Mouse (Mus musculus): ENCODE measurements around the gene Irf9. TPM values are rescaled to one million over a fixed set of nuclear protein-coding genes. Genes with fewer than 3 reads are reported as not detected.

Irf9 gene
- polyA plus RNA-seq (2015; fragmentation: Illumina TruSeq; extraction: RNeasy Lipid Tissue Mini Kit (QIAGEN cat#74804); ENCODE audit: low read depth, low replicate concordance), result 14.3 TPM

GRCm38 (mm10) chr14:55603271-55603632, at the start of gene Irf9:
Gene Irf9, plus strand, starts transcription at chr14:55603571.

GRCm38 (mm10) chr14:55559799-55560201, 43.6 kb upstream of the Irf9 start, which contains the start of gene Dcaf11:
Gene Dcaf11, plus strand, starts transcription at chr14:55560006.

GRCm38 (mm10) chr14:55560202-55561073, 42.9 kb upstream of the Irf9 start, which contains the start of gene A730061H03Rik:
Gene A730061H03Rik, minus strand, starts transcription at chr14:55560406.

GRCm38 (mm10) chr14:55575302-55575701, 28.1 kb upstream of the Irf9 start, which contains the start of gene Fitm1:
Gene Fitm1, plus strand, starts transcription at chr14:55575617.

GRCm38 (mm10) chr14:55577871-55578667, 25.3 kb upstream of the Irf9 start, which contains the start of gene Psme1:
Gene Psme1, plus strand, starts transcription at chr14:55578123.

GRCm38 (mm10) chr14:55584702-55585565, 18.4 kb upstream of the Irf9 start, which contains the start of gene Emc9:
Gene Emc9, minus strand, starts transcription at chr14:55585302.

GRCm38 (mm10) chr14:55590748-55591330, 12.5 kb upstream of the Irf9 start, which contains the start of gene Psme2:
Gene Psme2, minus strand, starts transcription at chr14:55591113.

GRCm38 (mm10) chr14:55591331-55591891, 12.0 kb upstream of the Irf9 start, which contains the start of gene Rnf31:
Gene Rnf31, plus strand, starts transcription at chr14:55591708.

GRCm38 (mm10) chr14:55617822-55618221, 14.5 kb downstream of the Irf9 start, which contains the start of gene Rec8:
Gene Rec8, plus strand, starts transcription at chr14:55618037.

GRCm38 (mm10) chr14:55635523-55636007, 32.2 kb downstream of the Irf9 start, which contains the start of gene Ipo4:
Gene Ipo4, minus strand, starts transcription at chr14:55635957.

GRCm38 (mm10) chr14:55637795-55638194, 34.4 kb downstream of the Irf9 start, which contains the start of gene Gm49378:
Gene Gm49378, minus strand, starts transcription at chr14:55637895.

GRCm38 (mm10) chr14:55643060-55643907, 39.9 kb downstream of the Irf9 start, which contains the start of gene Tm9sf1:
Gene Tm9sf1, minus strand, starts transcription at chr14:55643806.

GRCm38 (mm10) chr14:55649884-55650283, 46.5 kb downstream of the Irf9 start, which contains the start of gene Tssk4:
Gene Tssk4, plus strand, starts transcription at chr14:55650184.

Other genes starting within 250 kb of the Irf9 start
- 22.7 TPM for gene Dhrs4, start 124.8 kb upstream of the Irf9 start, polyA plus RNA-seq (2015; fragmentation: Illumina TruSeq; extraction: RNeasy Lipid Tissue Mini Kit (QIAGEN cat#74804); ENCODE audit: low read depth, low replicate concordance)
- 27.2 TPM for gene Carmil3, start 112.9 kb upstream of the Irf9 start, polyA plus RNA-seq (2015; fragmentation: Illumina TruSeq; extraction: RNeasy Lipid Tissue Mini Kit (QIAGEN cat#74804); ENCODE audit: low read depth, low replicate concordance)
- 132 TPM for gene Cpne6, start 93.1 kb upstream of the Irf9 start, polyA plus RNA-seq (2015; fragmentation: Illumina TruSeq; extraction: RNeasy Lipid Tissue Mini Kit (QIAGEN cat#74804); ENCODE audit: low read depth, low replicate concordance)
- 0.31 TPM for gene Nrl, start 78.6 kb upstream of the Irf9 start, polyA plus RNA-seq (2015; fragmentation: Illumina TruSeq; extraction: RNeasy Lipid Tissue Mini Kit (QIAGEN cat#74804); ENCODE audit: low read depth, low replicate concordance)
- gene Pck2, start 63.3 kb upstream of the Irf9 start, polyA plus RNA-seq (2015; fragmentation: Illumina TruSeq; extraction: RNeasy Lipid Tissue Mini Kit (QIAGEN cat#74804); ENCODE audit: low read depth, low replicate concordance), result 19.9 TPM
- gene Dcaf11, start 43.6 kb upstream of the Irf9 start, polyA plus RNA-seq (2015; fragmentation: Illumina TruSeq; extraction: RNeasy Lipid Tissue Mini Kit (QIAGEN cat#74804); ENCODE audit: low read depth, low replicate concordance), result 92.2 TPM
- not detected for gene A730061H03Rik, start 43.2 kb upstream of the Irf9 start, polyA plus RNA-seq (2015; fragmentation: Illumina TruSeq; extraction: RNeasy Lipid Tissue Mini Kit (QIAGEN cat#74804); ENCODE audit: low read depth, low replicate concordance)
- gene Fitm1, start 28.0 kb upstream of the Irf9 start, polyA plus RNA-seq (2015; fragmentation: Illumina TruSeq; extraction: RNeasy Lipid Tissue Mini Kit (QIAGEN cat#74804); ENCODE audit: low read depth, low replicate concordance), result not detected
- 73.4 TPM for gene Psme1, start 25.4 kb upstream of the Irf9 start, polyA plus RNA-seq (2015; fragmentation: Illumina TruSeq; extraction: RNeasy Lipid Tissue Mini Kit (QIAGEN cat#74804); ENCODE audit: low read depth, low replicate concordance)
- 54.3 TPM for gene Emc9, start 18.3 kb upstream of the Irf9 start, polyA plus RNA-seq (2015; fragmentation: Illumina TruSeq; extraction: RNeasy Lipid Tissue Mini Kit (QIAGEN cat#74804); ENCODE audit: low read depth, low replicate concordance)
- 78.9 TPM for gene Psme2, start 12.5 kb upstream of the Irf9 start, polyA plus RNA-seq (2015; fragmentation: Illumina TruSeq; extraction: RNeasy Lipid Tissue Mini Kit (QIAGEN cat#74804); ENCODE audit: low read depth, low replicate concordance)
- gene Rnf31, start 11.9 kb upstream of the Irf9 start, polyA plus RNA-seq (2015; fragmentation: Illumina TruSeq; extraction: RNeasy Lipid Tissue Mini Kit (QIAGEN cat#74804); ENCODE audit: low read depth, low replicate concordance), result 18.8 TPM
- gene Rec8, start 14.5 kb downstream of the Irf9 start, polyA plus RNA-seq (2015; fragmentation: Illumina TruSeq; extraction: RNeasy Lipid Tissue Mini Kit (QIAGEN cat#74804); ENCODE audit: low read depth, low replicate concordance), result 6.2 TPM
- 62.3 TPM for gene Ipo4, start 32.4 kb downstream of the Irf9 start, polyA plus RNA-seq (2015; fragmentation: Illumina TruSeq; extraction: RNeasy Lipid Tissue Mini Kit (QIAGEN cat#74804); ENCODE audit: low read depth, low replicate concordance)
- gene Gm49378, start 34.3 kb downstream of the Irf9 start, polyA plus RNA-seq (2015; fragmentation: Illumina TruSeq; extraction: RNeasy Lipid Tissue Mini Kit (QIAGEN cat#74804); ENCODE audit: low read depth, low replicate concordance), result 1.6 TPM
- 32.2 TPM for gene Tm9sf1, start 40.2 kb downstream of the Irf9 start, polyA plus RNA-seq (2015; fragmentation: Illumina TruSeq; extraction: RNeasy Lipid Tissue Mini Kit (QIAGEN cat#74804); ENCODE audit: low read depth, low replicate concordance)
- not detected for gene Tssk4, start 46.6 kb downstream of the Irf9 start, polyA plus RNA-seq (2015; fragmentation: Illumina TruSeq; extraction: RNeasy Lipid Tissue Mini Kit (QIAGEN cat#74804); ENCODE audit: low read depth, low replicate concordance)
- gene Mdp1, start 56.9 kb downstream of the Irf9 start, polyA plus RNA-seq (2015; fragmentation: Illumina TruSeq; extraction: RNeasy Lipid Tissue Mini Kit (QIAGEN cat#74804); ENCODE audit: low read depth, low replicate concordance), result 61.1 TPM
- 36.9 TPM for gene Gmpr2, start 68.4 kb downstream of the Irf9 start, polyA plus RNA-seq (2015; fragmentation: Illumina TruSeq; extraction: RNeasy Lipid Tissue Mini Kit (QIAGEN cat#74804); ENCODE audit: low read depth, low replicate concordance)
- gene Nedd8, start 68.6 kb downstream of the Irf9 start, polyA plus RNA-seq (2015; fragmentation: Illumina TruSeq; extraction: RNeasy Lipid Tissue Mini Kit (QIAGEN cat#74804); ENCODE audit: low read depth, low replicate concordance), result 255 TPM
- 16.0 TPM for gene Tinf2, start 78.2 kb downstream of the Irf9 start, polyA plus RNA-seq (2015; fragmentation: Illumina TruSeq; extraction: RNeasy Lipid Tissue Mini Kit (QIAGEN cat#74804); ENCODE audit: low read depth, low replicate concordance)
- gene Tgm1, start 110.4 kb downstream of the Irf9 start, polyA plus RNA-seq (2015; fragmentation: Illumina TruSeq; extraction: RNeasy Lipid Tissue Mini Kit (QIAGEN cat#74804); ENCODE audit: low read depth, low replicate concordance), result not detected
- 47.6 TPM for gene Rabggta, start 118.7 kb downstream of the Irf9 start, polyA plus RNA-seq (2015; fragmentation: Illumina TruSeq; extraction: RNeasy Lipid Tissue Mini Kit (QIAGEN cat#74804); ENCODE audit: low read depth, low replicate concordance)
- gene Dhrs1, start 142.1 kb downstream of the Irf9 start, polyA plus RNA-seq (2015; fragmentation: Illumina TruSeq; extraction: RNeasy Lipid Tissue Mini Kit (QIAGEN cat#74804); ENCODE audit: low read depth, low replicate concordance), result 122 TPM
- 6.9 TPM for gene Nop9, start 142.1 kb downstream of the Irf9 start, polyA plus RNA-seq (2015; fragmentation: Illumina TruSeq; extraction: RNeasy Lipid Tissue Mini Kit (QIAGEN cat#74804); ENCODE audit: low read depth, low replicate concordance)
- 9.8 TPM for gene Cideb, start 154.9 kb downstream of the Irf9 start, polyA plus RNA-seq (2015; fragmentation: Illumina TruSeq; extraction: RNeasy Lipid Tissue Mini Kit (QIAGEN cat#74804); ENCODE audit: low read depth, low replicate concordance)
- gene Ltb4r2, start 157.9 kb downstream of the Irf9 start, polyA plus RNA-seq (2015; fragmentation: Illumina TruSeq; extraction: RNeasy Lipid Tissue Mini Kit (QIAGEN cat#74804); ENCODE audit: low read depth, low replicate concordance), result 0.12 TPM
- gene Ltb4r1, start 162.4 kb downstream of the Irf9 start, polyA plus RNA-seq (2015; fragmentation: Illumina TruSeq; extraction: RNeasy Lipid Tissue Mini Kit (QIAGEN cat#74804); ENCODE audit: low read depth, low replicate concordance), result not detected
- gene Adcy4, start 180.5 kb downstream of the Irf9 start, polyA plus RNA-seq (2015; fragmentation: Illumina TruSeq; extraction: RNeasy Lipid Tissue Mini Kit (QIAGEN cat#74804); ENCODE audit: low read depth, low replicate concordance), result 5.3 TPM
- 0.25 TPM for gene Ripk3, start 185.3 kb downstream of the Irf9 start, polyA plus RNA-seq (2015; fragmentation: Illumina TruSeq; extraction: RNeasy Lipid Tissue Mini Kit (QIAGEN cat#74804); ENCODE audit: low read depth, low replicate concordance)
- 2.3 TPM for gene Nfatc4, start 219.6 kb downstream of the Irf9 start, polyA plus RNA-seq (2015; fragmentation: Illumina TruSeq; extraction: RNeasy Lipid Tissue Mini Kit (QIAGEN cat#74804); ENCODE audit: low read depth, low replicate concordance)

Measured in brain, adult 10 weeks (tissue).